Mouse (Mus musculus) liver, embryonic 12.5 days (tissue): ENCODE results near the gene Rpl36-ps4. TPM values are rescaled to one million over a fixed set of nuclear protein-coding genes. Genes with fewer than 3 reads are reported as not detected.

Experiments
- ATAC-seq: fragments of 200-750 bp; cut with Nextera tagmentation; 2 replicates; pipeline ENCODE4 v1.8.0; 2017; ENCODE audit warnings: moderate number of reproducible peaks, mild to moderate bottlenecking, moderate library complexity
- H3K27ac ChIP-seq: fragments of 300-500 bp; sonication (generic); 2 replicates; pipeline ENCODE4 v1.5.1; 2016; ENCODE audit warnings: mild to moderate bottlenecking
- H3K27me3 ChIP-seq: fragments of 300-500 bp; sonication (generic); replicated peaks from 2 replicates; pipeline ENCODE4 v1.6.1; 2016; ENCODE audit warnings: mild to moderate bottlenecking, moderate library complexity
- H3K36me3 ChIP-seq: fragments of 300-500 bp; sonication (generic); 2 replicates; pipeline ENCODE4 v1.6.1; 2016; ENCODE audit warnings: mild to moderate bottlenecking, moderate library complexity
- H3K4me1 ChIP-seq: fragments of 300-500 bp; sonication (generic); 2 replicates; pipeline ENCODE4 v1.6.1; 2016
- H3K4me2 ChIP-seq: fragments of 300-500 bp; sonication (generic); 2 replicates; pipeline ENCODE4 v1.6.1; 2016; ENCODE audit warnings: mild to moderate bottlenecking, moderate library complexity
- H3K4me3 ChIP-seq: fragments of 300-500 bp; sonication (generic); 2 replicates; pipeline ENCODE4 v1.5.1; 2016; ENCODE audit warnings: mild to moderate bottlenecking, moderate library complexity
- H3K9ac ChIP-seq: fragments of 300-500 bp; sonication (generic); 2 replicates; pipeline ENCODE4 v1.6.1; 2016; ENCODE audit warnings: mild to moderate bottlenecking, moderate library complexity
- H3K9me3 ChIP-seq: fragments of 300-500 bp; sonication (generic); replicated peaks from 2 replicates; pipeline ENCODE4 v1.6.1; 2016; ENCODE audit warnings: mild to moderate bottlenecking, moderate library complexity
- WGBS: fragments of 180-500 bp; shearing (Covaris S2); methylation state at CpG from one replicate; pipeline ENCODE4 v1.1.7; 2016; ENCODE audit not compliant: insufficient replicate concordance; 5-methylcytosine and 5-hydroxymethylcytosine counted together
- polyA plus RNA-seq: library from polyadenylated mRNA; unstranded; fragments of >200 nt; fragmentation: Nextera tagmentation; extraction: Ambion mirVana; gene quantifications from 2 replicates; pipeline ENCODE4 v1.2.1, GENCODE M21; 2016

Gene Rpl36-ps4
- not detected in 2 replicates for polyA plus RNA-seq

GRCm38 (mm10) chr17:87920677-87921076 lies at the start of gene Rpl36-ps4:
Gene Rpl36-ps4 (plus strand): TSS chr17:87920977.
- no peak for ATAC-seq
- WGBS, result 77% methylated on average over 5 of the region's 5 CpGs

GRCm38 (mm10) chr17:87871461-87872126 lies 49.2 kb upstream of the Rpl36-ps4 start:
- Histone ChIP-seq H3K36me3 (no peaks in the 10 kb centered on the region), H3K4me1 (no peaks in the 10 kb centered on the region), H3K27me3 (no peaks in the 10 kb centered on the region), H3K9ac (no peak overlapping the region), H3K27ac (no peak overlapping the region), H3K9me3 (no peaks in the 10 kb centered on the region), H3K4me2 (no peak overlapping the region), H3K4me3 (no peak overlapping the region)
- 64% methylated on average over 13 of the region's 13 CpGs for WGBS
- ATAC-seq, result no peak

More at GRCm38 (mm10) chr17:87920677-87921076, at the start of gene Rpl36-ps4:
- no peaks in the 10 kb centered on the region for H3K36me3 ChIP-seq
- H3K27ac ChIP-seq, result no peak within 1 kb of the TSS
- H3K9ac ChIP-seq, result no peak within 1 kb of the TSS
- no peaks in the 10 kb centered on the region for H3K9me3 ChIP-seq
- no peaks in the 10 kb centered on the region for H3K4me1 ChIP-seq
- H3K4me3 ChIP-seq, result no peak within 1 kb of the TSS
- H3K27me3 ChIP-seq, result no peaks in the 10 kb centered on the region
- H3K4me2 ChIP-seq, result no peak within 1 kb of the TSS

GRCm38 (mm10) chr17:87872286-87872685 lies 48.5 kb upstream of the Rpl36-ps4 start:
- ATAC-seq, result no peak

GRCm38 (mm10) chr17:87873456-87873855 lies 47.3 kb upstream of the Rpl36-ps4 start:
- Histone ChIP-seq H3K4me1 (no peaks in the 10 kb centered on the region), H3K9ac (no peak overlapping the region), H3K4me3 (no peak overlapping the region), H3K27ac (no peak overlapping the region), H3K9me3 (no peaks in the 10 kb centered on the region), H3K27me3 (no peaks in the 10 kb centered on the region), H3K4me2 (no peak overlapping the region), H3K36me3 (no peaks in the 10 kb centered on the region)
- ATAC-seq, result no peak
- WGBS, result 62% methylated on average over 7 of the region's 7 CpGs

More at GRCm38 (mm10) chr17:87872286-87872685, 48.5 kb upstream of the Rpl36-ps4 start:
- no peaks in the 10 kb centered on the region for H3K9me3 ChIP-seq
- no peaks in the 10 kb centered on the region for H3K36me3 ChIP-seq
- no peak overlapping the region for H3K4me2 ChIP-seq
- H3K9ac ChIP-seq, result no peak overlapping the region
- H3K27ac ChIP-seq, result no peak overlapping the region
- no peaks in the 10 kb centered on the region for H3K4me1 ChIP-seq
- no peak overlapping the region for H3K4me3 ChIP-seq
- H3K27me3 ChIP-seq, result no peaks in the 10 kb centered on the region
- 49% methylated on average over 4 of the region's 4 CpGs for WGBS

GRCm38 (mm10) chr17:87873943-87874342 lies 46.8 kb upstream of the Rpl36-ps4 start:
- H3K4me1 ChIP-seq, result no peaks in the 10 kb centered on the region
- no peaks in the 10 kb centered on the region for H3K27me3 ChIP-seq
- no peak overlapping the region for H3K4me3 ChIP-seq
- no peak overlapping the region for H3K4me2 ChIP-seq
- no peak overlapping the region for H3K27ac ChIP-seq
- ATAC-seq, result no peak
- H3K9me3 ChIP-seq, result no peaks in the 10 kb centered on the region
- H3K9ac ChIP-seq, result no peak overlapping the region
- H3K36me3 ChIP-seq, result no peaks in the 10 kb centered on the region
- WGBS, result 57% methylated on average over 4 of the region's 4 CpGs

GRCm38 (mm10) chr17:87875346-87875920 lies 45.3 kb upstream of the Rpl36-ps4 start:
- H3K27me3 ChIP-seq, result no peaks in the 10 kb centered on the region
- ATAC-seq, result no peak
- 71% methylated on average over 8 of the region's 8 CpGs for WGBS

GRCm38 (mm10) chr17:87876295-87877000 lies 44.3 kb upstream of the Rpl36-ps4 start:
- Histone ChIP-seq H3K4me3 (no peak overlapping the region), H3K9me3 (no peaks in the 10 kb centered on the region), H3K36me3 (no peaks in the 10 kb centered on the region), H3K27me3 (no peaks in the 10 kb centered on the region), H3K9ac (no peak overlapping the region), H3K27ac (no peak overlapping the region), H3K4me2 (no peak overlapping the region), H3K4me1 (no peaks in the 10 kb centered on the region)
- ATAC-seq, result peak; percentile 61; the same call in 1 of the 2 replicates
- 71% methylated on average over 11 of the region's 11 CpGs for WGBS

More at GRCm38 (mm10) chr17:87875346-87875920, 45.3 kb upstream of the Rpl36-ps4 start:
- no peaks in the 10 kb centered on the region for H3K4me1 ChIP-seq
- H3K4me2 ChIP-seq, result no peak overlapping the region
- no peak overlapping the region for H3K9ac ChIP-seq
- no peaks in the 10 kb centered on the region for H3K9me3 ChIP-seq
- H3K27ac ChIP-seq, result no peak overlapping the region
- H3K4me3 ChIP-seq, result no peak overlapping the region
- no peaks in the 10 kb centered on the region for H3K36me3 ChIP-seq

GRCm38 (mm10) chr17:87877207-87878073 lies 43.3 kb upstream of the Rpl36-ps4 start:
- H3K27ac ChIP-seq, result no peak overlapping the region
- no peaks in the 10 kb centered on the region for H3K27me3 ChIP-seq
- no peaks in the 10 kb centered on the region for H3K9me3 ChIP-seq
- no peak overlapping the region for H3K9ac ChIP-seq
- ATAC-seq, result no peak
- H3K4me2 ChIP-seq, result no peak overlapping the region
- H3K4me1 ChIP-seq, result no peaks in the 10 kb centered on the region
- H3K4me3 ChIP-seq, result no peak overlapping the region
- 41% methylated on average over 25 of the region's 25 CpGs for WGBS
- no peaks in the 10 kb centered on the region for H3K36me3 ChIP-seq

GRCm38 (mm10) chr17:87878556-87879483 lies 42.0 kb upstream of the Rpl36-ps4 start:
- Histone ChIP-seq H3K36me3 (no peaks in the 10 kb centered on the region), H3K9ac (no peak overlapping the region), H3K27me3 (no peaks in the 10 kb centered on the region), H3K9me3 (no peaks in the 10 kb centered on the region), H3K4me1 (no peaks in the 10 kb centered on the region), H3K4me2 (no peak overlapping the region), H3K27ac (no peak overlapping the region), H3K4me3 (no peak overlapping the region)
- WGBS, result 67% methylated on average over 10 of the region's 10 CpGs
- no peak for ATAC-seq

GRCm38 (mm10) chr17:87879484-87880225 lies 41.1 kb upstream of the Rpl36-ps4 start:
- Histone ChIP-seq H3K27ac (no peak overlapping the region), H3K9ac (no peak overlapping the region), H3K4me1 (no peaks in the 10 kb centered on the region), H3K9me3 (no peaks in the 10 kb centered on the region), H3K36me3 (no peaks in the 10 kb centered on the region), H3K4me3 (no peak overlapping the region), H3K27me3 (no peaks in the 10 kb centered on the region), H3K4me2 (no peak overlapping the region)
- WGBS, result 60% methylated on average over 9 of the region's 9 CpGs
- no peak for ATAC-seq
